Mouse (Mus musculus) stomach, postnatal 0 days (tissue): ENCODE measurements around the gene Mia.

Experiments used
- CTCF ChIP-seq: IDR thresholded peaks from 2 replicates; pipeline ENCODE4 v1.5.1; 2016; ENCODE audit warnings: antibody characterized with exemption, low read depth, mild to moderate bottlenecking, moderate library complexity
- EP300 ChIP-seq: optimal IDR thresholded peaks from 2 replicates; pipeline ENCODE3; 2016; ENCODE audit warnings: antibody characterized with exemption

DNA sequence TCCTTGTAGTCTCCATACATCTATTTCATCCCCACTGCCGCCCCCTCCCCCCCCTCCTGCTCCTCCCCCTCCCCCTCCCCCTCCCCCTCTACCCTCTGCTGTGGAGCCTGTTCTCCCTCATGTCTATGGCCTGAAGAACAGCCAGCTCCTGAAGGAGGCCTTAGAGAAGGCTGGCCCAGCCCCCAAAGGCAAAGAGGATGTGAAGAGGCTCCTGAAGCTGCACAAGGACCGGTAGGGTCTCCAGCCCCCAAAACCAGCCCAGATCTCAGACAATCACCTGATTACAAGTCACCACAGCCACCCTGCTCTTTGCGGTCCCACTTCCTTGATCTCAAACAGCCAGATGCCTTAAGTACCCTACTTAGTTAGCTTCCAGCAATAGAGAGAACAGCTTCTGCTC lies 16.2 kb upstream of the Mia start:
- no peak for TF ChIP-seq CTCF
- TF ChIP-seq EP300: no peak
